Mouse (Mus musculus) T-cell, adult 2 months (primary cell): ENCODE measurements around the gene Kremen2.
"Not testable (repeated sequence)": the region's sequence is repeated elsewhere in the genome, so short reads cannot be mapped to it uniquely, and the experiment has no call there.

ENCODE experiments used
- DNase-seq: peaks from one replicate; pipeline ENCODE4 v3.0.0; 2022; ENCODE audit warnings: low spot score

Gene Kremen2

DNA sequence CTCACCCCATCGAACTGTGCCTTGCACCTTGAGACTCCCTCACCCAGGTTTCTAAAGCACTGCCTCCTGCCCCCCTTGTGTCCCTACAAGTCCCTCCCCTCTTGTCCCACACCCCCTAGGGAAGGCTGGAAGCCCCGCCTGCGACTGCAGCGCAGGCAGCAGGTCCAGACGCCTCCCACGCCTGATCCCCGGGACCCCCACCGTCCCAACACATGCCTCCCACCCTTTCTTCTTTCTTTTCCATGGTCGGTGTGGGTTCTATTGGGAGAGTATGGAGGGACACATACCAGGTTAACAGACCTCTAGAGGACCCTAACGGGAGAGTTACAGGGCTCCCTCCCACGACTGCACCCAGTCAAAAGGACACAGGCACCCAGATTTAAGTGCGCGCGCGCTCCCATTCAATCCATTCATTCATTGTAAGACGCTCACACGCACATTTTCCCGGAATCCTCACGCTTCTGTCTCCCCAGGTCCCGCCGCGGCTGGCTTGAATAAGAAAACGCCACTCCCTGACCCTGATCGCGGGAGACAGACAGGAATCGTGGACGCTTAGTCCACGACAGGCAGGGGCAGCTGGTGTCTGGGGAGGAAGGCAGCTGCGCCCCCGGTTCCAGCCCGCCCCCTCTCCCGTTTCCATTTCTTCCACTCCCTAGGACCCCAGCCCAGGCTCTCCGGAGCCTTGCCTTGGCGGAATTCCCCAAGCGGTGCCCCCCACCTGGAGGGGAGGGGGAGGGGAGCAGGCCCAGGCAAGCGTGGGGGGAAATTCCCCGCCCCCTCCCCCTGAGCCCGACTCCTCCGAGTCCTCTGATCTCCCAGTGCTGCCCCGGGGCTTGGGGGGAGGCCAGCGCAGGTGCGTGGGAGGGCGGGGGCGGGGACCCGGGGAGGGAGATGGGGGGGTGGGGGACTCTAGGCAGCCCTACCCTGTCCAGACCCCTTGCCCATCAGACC is at the start of gene Kremen2:
Gene Kremen2 (minus strand): TSS at position 533 of the 951 bp plus-strand sequence.
- no peak for DNase-seq

- DNase-seq = no peak
These were observed 49.7 kb upstream of the Kremen2 start for GRCm38 (mm10) chr17:23795323-23795722.

- DNase-seq = peak; percentile 19
These were observed 45.4 kb upstream of the Kremen2 start for GRCm38 (mm10) chr17:23791079-23791357.

DNA sequence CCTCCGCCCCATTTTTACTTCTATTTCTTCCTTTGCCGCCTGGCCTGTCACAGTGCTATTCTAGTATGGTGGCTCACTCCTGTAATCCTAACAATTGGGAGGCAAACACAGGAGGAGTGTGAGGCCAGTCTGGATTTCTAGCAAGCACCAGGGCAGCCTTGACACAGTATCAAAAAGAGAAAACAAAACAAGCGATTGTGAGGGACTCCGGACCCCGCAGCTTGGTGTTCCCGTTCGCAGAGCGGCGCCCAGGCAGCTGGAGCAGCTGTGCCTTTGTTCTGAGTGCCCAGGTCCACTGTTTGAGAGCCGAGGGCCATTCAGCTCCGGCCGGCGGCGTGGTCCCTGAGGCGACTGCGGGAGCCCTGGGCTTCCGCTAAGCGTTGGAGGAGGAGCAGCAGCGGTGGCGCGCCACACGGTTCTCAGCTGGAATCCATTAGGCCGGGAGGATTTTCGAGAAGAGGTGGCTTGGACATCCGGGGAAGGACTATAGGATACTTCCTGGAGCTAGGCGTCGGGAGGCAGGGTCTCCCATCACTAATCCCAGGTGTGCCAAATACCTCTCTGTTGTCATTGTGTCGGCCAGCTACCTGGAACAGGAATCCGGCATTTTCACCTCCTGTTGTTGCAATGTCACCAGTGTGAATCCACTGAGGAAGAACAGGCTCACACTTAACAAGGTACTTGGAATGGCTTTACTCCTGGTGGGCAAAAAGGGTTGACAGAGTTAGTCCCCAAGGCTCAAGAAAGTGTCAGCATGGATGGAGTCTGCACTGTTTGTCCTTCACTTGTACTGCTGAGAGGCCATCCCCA is 44.8 kb upstream of the Kremen2 start, which contains the start of gene Srrm2:
Gene Srrm2 (plus strand): TSS at position 264 of the 810 bp plus-strand sequence.
- DNase-seq = peak; percentile 40

DNA sequence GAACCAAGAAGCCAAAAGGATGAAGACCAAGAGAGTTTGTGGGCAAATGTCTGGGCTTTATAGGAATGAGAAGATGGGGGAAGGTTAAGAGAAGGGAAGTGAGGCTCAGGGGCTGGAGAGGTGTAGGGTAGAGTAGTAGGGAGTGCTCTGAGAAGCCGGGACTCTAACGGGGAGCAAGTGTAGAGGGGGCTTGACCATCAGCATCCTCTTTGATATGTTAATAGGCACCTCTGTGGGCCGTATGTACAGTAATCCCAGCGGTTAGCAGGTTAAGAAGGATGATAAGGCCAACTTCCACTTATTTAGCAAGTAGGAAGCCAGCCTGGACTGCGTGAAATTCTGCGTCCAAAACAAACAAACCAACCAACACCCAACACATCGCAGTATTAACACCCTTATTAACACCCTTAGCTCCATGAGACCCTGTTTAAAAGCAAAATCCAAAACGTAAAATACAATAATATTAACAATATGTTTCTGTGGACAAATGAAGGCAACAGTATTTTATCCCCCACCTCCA is 44.2 kb upstream of the Kremen2 start:
- no peak for DNase-seq

- DNase-seq = no peak
These were observed 43.3 kb upstream of the Kremen2 start for GRCm38 (mm10) chr17:23788973-23789372.

DNA sequence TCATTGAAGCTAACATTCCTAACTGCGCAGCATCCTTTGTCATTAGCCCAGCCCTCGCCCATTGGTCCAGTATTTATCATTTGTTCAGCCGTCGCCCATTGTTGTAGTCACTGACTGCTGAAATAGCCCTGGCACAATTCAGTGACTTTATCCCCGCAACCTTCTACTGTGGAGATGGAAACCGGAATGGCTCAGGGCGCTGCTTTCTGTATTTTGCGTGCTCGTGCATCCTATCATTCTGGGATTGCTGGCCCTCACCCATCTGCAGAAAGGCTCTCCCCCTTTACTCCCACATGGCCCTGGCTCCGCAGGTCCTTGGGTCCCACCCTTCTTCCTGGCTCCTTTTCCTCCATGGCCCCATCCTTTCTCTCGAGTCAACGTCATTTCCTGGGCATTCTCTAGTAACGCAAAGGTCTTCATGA is 40.9 kb upstream of the Kremen2 start:
- no peak for DNase-seq

- peak; percentile 82 for DNase-seq
These were observed 40.2 kb upstream of the Kremen2 start, which contains the start of gene Flywch2 for GRCm38 (mm10) chr17:23785561-23786471. TSS of gene Flywch2 (minus strand) at chr17:23786081.

GRCm38 (mm10) chr17:23783352-23783751 is 37.7 kb upstream of the Kremen2 start:
- no peak for DNase-seq

GRCm38 (mm10) chr17:23778447-23778846 is 32.8 kb upstream of the Kremen2 start:
- no peak for DNase-seq

GRCm38 (mm10) chr17:23777141-23777540 is 31.5 kb upstream of the Kremen2 start:
- no peak for DNase-seq

DNA sequence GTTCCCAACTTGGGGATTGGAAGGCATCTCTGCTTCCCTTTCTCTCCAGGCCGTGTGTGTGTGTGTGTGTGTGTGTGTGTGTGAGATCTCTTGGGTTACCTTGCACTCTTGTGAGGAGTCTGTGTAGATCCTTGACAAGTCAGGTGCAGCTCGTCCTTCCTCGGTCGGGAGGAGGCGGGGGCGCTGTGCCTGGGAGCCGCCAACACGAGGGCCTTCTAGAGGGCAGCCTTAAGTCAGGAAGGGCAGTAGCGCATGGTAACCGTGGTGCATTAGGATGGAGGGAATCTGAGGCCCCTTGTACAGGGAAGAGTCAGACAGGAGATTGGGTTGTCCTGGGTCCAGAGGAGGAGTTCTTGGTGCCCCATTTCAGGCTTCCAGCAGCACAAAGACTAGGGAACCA is 30.6 kb upstream of the Kremen2 start:
- DNase-seq = no peak

DNA sequence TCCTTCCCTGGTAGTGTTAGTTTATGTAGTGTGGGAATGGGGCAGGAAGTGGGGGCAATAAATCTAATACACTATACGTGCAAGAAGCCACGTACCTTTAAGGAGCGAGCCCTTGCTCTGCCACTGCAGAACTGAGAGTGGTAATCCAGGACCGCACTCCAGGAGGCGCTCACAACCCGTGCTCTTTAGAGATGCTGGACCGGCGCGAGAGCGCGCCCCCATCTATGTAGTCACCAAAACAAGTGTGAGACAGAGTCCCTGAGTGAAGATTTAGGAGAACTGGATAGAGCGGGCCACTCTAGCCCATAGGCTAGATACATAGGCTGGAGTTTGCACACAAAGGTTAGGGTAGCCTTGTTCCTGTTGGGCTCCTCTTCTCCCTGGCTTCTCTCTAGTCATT is 28.5 kb upstream of the Kremen2 start:
- peak; percentile 86 for DNase-seq

GRCm38 (mm10) chr17:23773676-23774075 is 28.0 kb upstream of the Kremen2 start:
- DNase-seq = no peak

GRCm38 (mm10) chr17:23772219-23772556 is 26.6 kb upstream of the Kremen2 start:
- not testable (repeated sequence) for DNase-seq

- peak; percentile 97 for DNase-seq
These were observed 25.9 kb upstream of the Kremen2 start, which contains the start of gene Flywch1 for GRCm38 (mm10) chr17:23771284-23772218. TSS of gene Flywch1 (minus strand) at chr17:23771602.

DNA sequence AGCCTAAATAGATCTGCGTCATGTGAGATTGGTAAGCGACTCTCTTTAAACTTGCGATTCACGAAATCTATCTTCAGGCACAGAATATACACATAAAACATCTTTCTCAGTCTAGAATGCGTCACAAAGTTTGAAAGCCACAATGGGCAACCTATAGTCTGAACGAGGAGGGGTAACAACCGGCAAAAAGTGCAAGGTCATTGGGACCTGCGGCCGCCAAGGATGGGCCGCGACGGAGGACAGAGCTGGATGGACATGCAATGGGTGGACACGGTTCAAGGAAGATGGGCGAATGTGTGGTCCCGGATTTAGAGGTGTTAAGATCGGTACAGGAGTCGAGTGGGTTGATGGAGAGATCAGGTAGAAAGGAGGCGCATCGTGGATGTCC is 25.3 kb upstream of the Kremen2 start:
- no peak for DNase-seq

- DNase-seq = no peak
These were observed 24.9 kb upstream of the Kremen2 start for GRCm38 (mm10) chr17:23770493-23770892.

DNA sequence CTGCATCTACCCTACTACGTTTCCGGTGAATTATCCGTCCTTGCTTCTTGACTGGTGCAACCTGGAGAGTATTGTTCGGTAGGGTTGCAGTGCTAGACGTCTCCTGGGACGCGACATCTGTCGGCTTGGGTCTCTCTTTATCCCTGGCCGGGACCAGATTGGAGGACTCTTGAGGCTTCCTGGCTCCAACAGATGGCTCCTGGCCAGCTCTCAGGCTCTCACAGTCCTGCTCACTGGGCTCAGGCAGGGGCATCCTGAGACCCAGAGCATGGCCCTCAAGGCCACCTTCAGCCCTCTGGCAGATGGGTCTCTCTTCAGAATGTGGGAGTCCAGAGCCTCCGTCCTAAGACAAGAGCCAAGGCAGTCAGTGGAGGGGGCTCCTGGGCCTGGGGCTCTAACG is 17.3 kb upstream of the Kremen2 start:
- no peak for DNase-seq

- DNase-seq = no peak
These were observed 15.5 kb upstream of the Kremen2 start for GRCm38 (mm10) chr17:23761155-23761554.
